Mouse (Mus musculus): ENCODE data around the gene Ehmt2. TPM values are rescaled to one million over a fixed set of nuclear protein-coding genes. Genes with fewer than 3 reads are reported as not detected.

The Ehmt2 gene
- polyA plus RNA-seq, 1 experiment from 2014 or later: 90.1 TPM

DNA sequence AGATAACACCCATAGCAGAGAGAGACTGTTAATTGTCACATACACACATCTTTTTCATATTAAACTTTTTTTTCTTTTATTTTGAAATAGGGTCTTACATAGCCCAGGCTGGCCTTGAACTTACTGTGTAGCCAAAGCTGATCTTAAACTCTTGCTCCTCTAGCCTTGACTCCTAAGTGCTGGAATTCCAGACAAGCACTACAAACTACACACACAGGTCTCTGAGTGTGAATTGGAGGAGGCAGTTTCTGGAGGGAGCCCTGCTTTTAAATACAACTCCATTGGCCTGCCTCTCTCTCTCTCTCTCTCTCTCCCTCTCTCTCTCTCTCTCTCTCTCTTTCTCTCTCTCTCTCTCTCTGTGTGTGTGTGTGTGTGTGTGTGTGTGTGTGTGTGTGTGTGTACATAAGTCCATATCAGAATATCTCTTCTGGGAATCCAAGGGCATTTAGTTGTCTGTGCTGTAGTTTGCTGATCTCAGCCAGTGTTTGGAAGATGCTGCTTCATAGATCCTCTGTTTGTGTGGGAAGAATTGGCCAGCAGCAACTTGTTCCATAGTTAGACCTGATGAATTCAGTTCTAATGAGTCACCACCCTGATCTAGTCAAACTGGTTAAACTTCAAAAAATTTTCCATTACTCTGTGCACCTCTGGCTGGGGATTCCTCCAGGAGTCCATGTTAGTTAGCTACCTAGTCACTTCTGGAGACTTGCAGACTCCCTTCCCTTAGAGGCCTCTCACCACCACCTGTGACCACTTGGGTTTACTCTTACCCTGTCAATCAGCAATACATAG, 62.6 kb downstream of the Ehmt2 start:
- ATAC-seq (ENCODE audit: low FRiP score): no peak
- peaks cover 63% of the 10 kb centered on the region for H3K27me3 ChIP-seq
- no peak overlapping the region for H3K4me2 ChIP-seq
- H3K27ac ChIP-seq: no peak overlapping the region
- no peak overlapping the region for H3K9ac ChIP-seq
- H3K9me3 ChIP-seq: no peaks in the 10 kb centered on the region
- H3K36me3 ChIP-seq: no peaks in the 10 kb centered on the region
- no peak overlapping the region for H3K4me3 ChIP-seq
- H3K4me1 ChIP-seq (replicated peaks): peaks cover 11% of the 10 kb centered on the region

GRCm38 (mm10) chr17:34962125-34962524, 63.9 kb downstream of the Ehmt2 start:
- 37% methylated on average over 3 of the region's 3 CpGs for WGBS
- no peak overlapping the region for H3K9ac ChIP-seq
- no peak for ATAC-seq (ENCODE audit: low FRiP score)
- no peaks in the 10 kb centered on the region for H3K36me3 ChIP-seq
- no peak overlapping the region for H3K4me3 ChIP-seq
- H3K9me3 ChIP-seq: no peaks in the 10 kb centered on the region
- H3K27ac ChIP-seq: no peak overlapping the region
- peaks cover 62% of the 10 kb centered on the region for H3K27me3 ChIP-seq
- peaks cover 11% of the 10 kb centered on the region for H3K4me1 ChIP-seq (replicated peaks)
- H3K4me2 ChIP-seq: no peak overlapping the region

DNA sequence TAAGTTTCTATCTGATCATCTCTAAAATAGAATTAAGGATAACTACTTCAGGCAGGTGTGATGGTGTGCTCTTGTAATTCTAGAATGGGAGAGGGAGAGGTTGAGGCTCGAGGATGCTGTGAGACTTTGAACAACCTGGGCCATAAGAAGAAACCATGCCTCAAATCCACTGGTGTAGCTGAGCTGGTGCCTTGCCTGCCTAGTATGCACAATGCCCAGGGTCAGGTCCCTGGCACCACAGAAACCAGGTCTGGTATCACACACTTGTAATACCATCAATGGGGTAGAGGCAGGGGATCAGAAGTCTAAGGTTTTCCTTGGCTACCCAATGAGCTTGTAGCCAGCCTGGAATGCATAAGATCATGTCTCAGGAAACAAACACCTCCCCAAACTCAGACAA, 64.6 kb downstream of the Ehmt2 start:
- H3K27me3 ChIP-seq: peaks cover 69% of the 10 kb centered on the region
- WGBS: 67% methylated on average over 1 of the region's 1 CpGs
- no peak for ATAC-seq (ENCODE audit: low FRiP score)

More for the DNA sequence above, 64.6 kb downstream of the Ehmt2 start:
- Histone ChIP-seq H3K4me2 (no peak overlapping the region), H3K9me3 (no peaks in the 10 kb centered on the region), H3K36me3 (no peaks in the 10 kb centered on the region), H3K4me3 (no peak overlapping the region), H3K27ac (no peak overlapping the region), H3K9ac (no peak overlapping the region), H3K4me1 (replicated peaks) (peaks cover 11% of the 10 kb centered on the region)

Small RNA genes within 50 kb of the gene (microRNA-seq; reads per million reads assigned to microRNA genes)
- gene Mir6972: not detected

Other genes starting within 250 kb of the Ehmt2 start
- gene Tnxb, start 227.9 kb upstream of the Ehmt2 start, polyA plus RNA-seq (2015; fragmentation: Nextera tagmentation; extraction: Ambion mirVana): 0.09 TPM in 2 replicates
- gene C4b, start 154.6 kb upstream of the Ehmt2 start, polyA plus RNA-seq (2015; fragmentation: Nextera tagmentation; extraction: Ambion mirVana): 0.09 TPM in 1 of 2 replicates, not detected in the other
- not detected in 2 replicates for gene Cyp21a1, start 93.9 kb upstream of the Ehmt2 start, polyA plus RNA-seq (2015; fragmentation: Nextera tagmentation; extraction: Ambion mirVana)
- 36.5 and 40.5 TPM in 2 replicates for gene Stk19, start 61.5 kb upstream of the Ehmt2 start, polyA plus RNA-seq (2015; fragmentation: Nextera tagmentation; extraction: Ambion mirVana)
- gene Dxo, start 61.5 kb upstream of the Ehmt2 start, polyA plus RNA-seq (2015; fragmentation: Nextera tagmentation; extraction: Ambion mirVana): 68.9 and 69.6 TPM in 2 replicates
- gene Skiv2l, start 48.3 kb upstream of the Ehmt2 start, polyA plus RNA-seq (2015; fragmentation: Nextera tagmentation; extraction: Ambion mirVana): 54.1 and 60.4 TPM in 2 replicates
- gene Nelfe, start 48.1 kb upstream of the Ehmt2 start, polyA plus RNA-seq (2015; fragmentation: Nextera tagmentation; extraction: Ambion mirVana): 82.7 and 88.9 TPM in 2 replicates
- gene Cfb, start 36.0 kb upstream of the Ehmt2 start, polyA plus RNA-seq (2015; fragmentation: Nextera tagmentation; extraction: Ambion mirVana): 1.9 TPM in 2 replicates
- gene Zbtb12, start 19.0 kb upstream of the Ehmt2 start, polyA plus RNA-seq (2015; fragmentation: Nextera tagmentation; extraction: Ambion mirVana): 13.5 and 13.9 TPM in 2 replicates
- gene Gm20547, start 16.4 kb upstream of the Ehmt2 start, polyA plus RNA-seq (2015; fragmentation: Nextera tagmentation; extraction: Ambion mirVana): 0.10 TPM in 1 of 2 replicates, not detected in the other
- gene C2, start 204 bp upstream of the Ehmt2 start, polyA plus RNA-seq (2015; fragmentation: Nextera tagmentation; extraction: Ambion mirVana): 1.4 and 2.3 TPM in 2 replicates
- 0.17 TPM in 1 of 2 replicates, not detected in the other for gene Slc44a4, start 16.0 kb downstream of the Ehmt2 start, polyA plus RNA-seq (2015; fragmentation: Nextera tagmentation; extraction: Ambion mirVana)
- 30.6 and 31.5 TPM in 2 replicates for gene Neu1, start 32.8 kb downstream of the Ehmt2 start, polyA plus RNA-seq (2015; fragmentation: Nextera tagmentation; extraction: Ambion mirVana)
- gene Hspa1b, start 60.8 kb downstream of the Ehmt2 start, polyA plus RNA-seq (2015; fragmentation: Nextera tagmentation; extraction: Ambion mirVana): 0.26 and 0.32 TPM in 2 replicates
- gene Gm20481, start 71.4 kb downstream of the Ehmt2 start, polyA plus RNA-seq (2015; fragmentation: Nextera tagmentation; extraction: Ambion mirVana): not detected in 2 replicates
- gene Hspa1a, start 73.7 kb downstream of the Ehmt2 start, polyA plus RNA-seq (2015; fragmentation: Nextera tagmentation; extraction: Ambion mirVana): 4.0 and 4.6 TPM in 2 replicates
- gene Hspa1l, start 74.2 kb downstream of the Ehmt2 start, polyA plus RNA-seq (2015; fragmentation: Nextera tagmentation; extraction: Ambion mirVana): 0.85 and 1.1 TPM in 2 replicates
- gene Lsm2, start 83.4 kb downstream of the Ehmt2 start, polyA plus RNA-seq (2015; fragmentation: Nextera tagmentation; extraction: Ambion mirVana): 112 and 117 TPM in 2 replicates
- 57.3 TPM in 2 replicates for gene Vars, start 102.5 kb downstream of the Ehmt2 start, polyA plus RNA-seq (2015; fragmentation: Nextera tagmentation; extraction: Ambion mirVana)
- gene Vwa7, start 118.1 kb downstream of the Ehmt2 start, polyA plus RNA-seq (2015; fragmentation: Nextera tagmentation; extraction: Ambion mirVana): 0.16 and 0.18 TPM in 2 replicates
- gene Sapcd1, start 129.5 kb downstream of the Ehmt2 start, polyA plus RNA-seq (2015; fragmentation: Nextera tagmentation; extraction: Ambion mirVana): 2.5 and 2.9 TPM in 2 replicates
- gene Msh5, start 148.3 kb downstream of the Ehmt2 start, polyA plus RNA-seq (2015; fragmentation: Nextera tagmentation; extraction: Ambion mirVana): 2.7 and 3.5 TPM in 2 replicates
- 100 and 102 TPM in 2 replicates for gene Clic1, start 151.5 kb downstream of the Ehmt2 start, polyA plus RNA-seq (2015; fragmentation: Nextera tagmentation; extraction: Ambion mirVana)
- 420 and 426 TPM in 2 replicates for gene Ddah2, start 160.6 kb downstream of the Ehmt2 start, polyA plus RNA-seq (2015; fragmentation: Nextera tagmentation; extraction: Ambion mirVana)
- not detected in 2 replicates for gene Ly6g6c, start 166.9 kb downstream of the Ehmt2 start, polyA plus RNA-seq (2015; fragmentation: Nextera tagmentation; extraction: Ambion mirVana)
- 0.25 and 0.31 TPM in 2 replicates for gene Mpig6b, start 167.7 kb downstream of the Ehmt2 start, polyA plus RNA-seq (2015; fragmentation: Nextera tagmentation; extraction: Ambion mirVana)
- 0.45 TPM in 1 of 2 replicates, not detected in the other for gene Ly6g6e, start 178.4 kb downstream of the Ehmt2 start, polyA plus RNA-seq (2015; fragmentation: Nextera tagmentation; extraction: Ambion mirVana)
- 0.61 and 1.1 TPM in 2 replicates for gene Ly6g6d, start 179.6 kb downstream of the Ehmt2 start, polyA plus RNA-seq (2015; fragmentation: Nextera tagmentation; extraction: Ambion mirVana)
- 0.19 and 0.28 TPM in 2 replicates for gene Ly6g6f, start 187.1 kb downstream of the Ehmt2 start, polyA plus RNA-seq (2015; fragmentation: Nextera tagmentation; extraction: Ambion mirVana)
- gene Abhd16a, start 190.8 kb downstream of the Ehmt2 start, polyA plus RNA-seq (2015; fragmentation: Nextera tagmentation; extraction: Ambion mirVana): 86.9 and 93.8 TPM in 2 replicates
- 0.36 TPM in 1 of 2 replicates, not detected in the other for gene Ly6g5c, start 209.8 kb downstream of the Ehmt2 start, polyA plus RNA-seq (2015; fragmentation: Nextera tagmentation; extraction: Ambion mirVana)
- 1.1 and 1.9 TPM in 2 replicates for gene Ly6g5b, start 217.0 kb downstream of the Ehmt2 start, polyA plus RNA-seq (2015; fragmentation: Nextera tagmentation; extraction: Ambion mirVana)
- 21.6 and 24.4 TPM in 2 replicates for gene Gpank1, start 223.0 kb downstream of the Ehmt2 start, polyA plus RNA-seq (2015; fragmentation: Nextera tagmentation; extraction: Ambion mirVana)
- 317 and 322 TPM in 2 replicates for gene Csnk2b, start 223.6 kb downstream of the Ehmt2 start, polyA plus RNA-seq (2015; fragmentation: Nextera tagmentation; extraction: Ambion mirVana)
- gene D17H6S53E, start 227.9 kb downstream of the Ehmt2 start, polyA plus RNA-seq (2015; fragmentation: Nextera tagmentation; extraction: Ambion mirVana): 10.2 and 11.2 TPM in 2 replicates
- gene Apom, start 233.6 kb downstream of the Ehmt2 start, polyA plus RNA-seq (2015; fragmentation: Nextera tagmentation; extraction: Ambion mirVana): 0.34 and 0.84 TPM in 2 replicates
- gene Bag6, start 236.7 kb downstream of the Ehmt2 start, polyA plus RNA-seq (2015; fragmentation: Nextera tagmentation; extraction: Ambion mirVana): 76.5 and 81.9 TPM in 2 replicates

All from hindbrain, embryonic 13.5 days (tissue).